Mouse (Mus musculus) myocyte (in vitro differentiated cells): ENCODE results near the gene P3h2. TPM values are rescaled to one million over a fixed set of nuclear protein-coding genes. Genes with fewer than 3 reads are reported as not detected.

Experiments used
- H3K27me3 ChIP-seq: one replicate; pipeline ENCODE4 v1.6.1; 2011; ENCODE audit not compliant: control insufficient read depth, insufficient read depth, insufficient read length
- H3K36me3 ChIP-seq: one replicate; pipeline ENCODE4 v1.6.1; 2011; ENCODE audit not compliant: control insufficient read depth, insufficient read depth
- H3K4me2 ChIP-seq: one replicate; pipeline ENCODE4 v1.6.1; 2011; ENCODE audit warnings: low read depth, control low read depth
- H3K4me3 ChIP-seq: one replicate; pipeline ENCODE4 v1.5.1; 2011; ENCODE audit warnings: mild to moderate bottlenecking, control low read depth, moderate library complexity
- H3K79me2 ChIP-seq: one replicate; pipeline ENCODE4 v1.6.1; 2011; ENCODE audit not compliant: control insufficient read depth, insufficient read depth
- H3ac ChIP-seq: one replicate; pipeline ENCODE4 v1.6.1; 2011; ENCODE audit not compliant: control insufficient read depth, insufficient read length
- CEBPB ChIP-seq: IDR thresholded peaks from 2 replicates; pipeline ENCODE4 v1.6.1; 2011; ENCODE audit warnings: mild to moderate bottlenecking, moderate library complexity; ENCODE audit not compliant: poor library complexity, insufficient read depth, severe bottlenecking
- E2F4 ChIP-seq: IDR thresholded peaks from one replicate; pipeline ENCODE4 v1.6.1; 2011; ENCODE audit warnings: mild to moderate bottlenecking, control low read depth, moderate library complexity; ENCODE audit not compliant: insufficient read depth
- MAX ChIP-seq: IDR thresholded peaks from one replicate; pipeline ENCODE4 v1.6.1; 2011; ENCODE audit warnings: low read depth, mild to moderate bottlenecking, control low read depth
- MYOD1 ChIP-seq, 3 experiments: IDR thresholded peaks; one replicate each; pipeline ENCODE4 v1.6.1; 2011; ENCODE audit warnings: control low read depth in 2 of 3, low read depth in 2 of 3, mild to moderate bottlenecking in 2 of 3, moderate library complexity in 1 of 3; ENCODE audit not compliant: insufficient read length in 2 of 3, control insufficient read depth in 1 of 3
- MYOG ChIP-seq, 3 experiments: IDR thresholded peaks; one replicate each; pipeline ENCODE4 v1.6.1; 2011; ENCODE audit warnings: control low read depth in 2 of 3, low read depth in 2 of 3, mild to moderate bottlenecking in 2 of 3; ENCODE audit not compliant: insufficient read length in 2 of 3, control insufficient read depth in 1 of 3, insufficient read depth in 1 of 3
- POLR2A ChIP-seq: IDR thresholded peaks from one replicate; pipeline ENCODE4 v1.6.1; 2011; ENCODE audit warnings: low read depth, mild to moderate bottlenecking, control low read depth, moderate library complexity; ENCODE audit not compliant: insufficient read length
- POLR2AphosphoS2 ChIP-seq: IDR thresholded peaks from one replicate; pipeline ENCODE4 v1.6.1; 2011; ENCODE audit warnings: low read depth, control low read depth; ENCODE audit not compliant: insufficient read length
- REST ChIP-seq: IDR thresholded peaks from one replicate; pipeline ENCODE4 v1.6.1; 2011; ENCODE audit warnings: mild to moderate bottlenecking, control low read depth, moderate library complexity; ENCODE audit not compliant: insufficient read depth, insufficient read length
- SRF ChIP-seq: IDR thresholded peaks from one replicate; pipeline ENCODE4 v1.6.1; 2011; ENCODE audit warnings: low read depth; ENCODE audit not compliant: control insufficient read depth, insufficient read length
- TCF12 ChIP-seq: IDR thresholded peaks from one replicate; pipeline ENCODE4 v1.6.1; 2011; ENCODE audit warnings: mild to moderate bottlenecking, control low read depth; ENCODE audit not compliant: poor library complexity, insufficient read depth, severe bottlenecking
- TCF3 ChIP-seq: IDR thresholded peaks from one replicate; pipeline ENCODE4 v1.6.1; 2011; ENCODE audit warnings: low read depth, control low read depth; ENCODE audit not compliant: insufficient read length
- USF1 ChIP-seq: IDR thresholded peaks from one replicate; pipeline ENCODE4 v1.6.1; 2011; ENCODE audit warnings: low read depth, mild to moderate bottlenecking, control low read depth, moderate library complexity
- polyA plus RNA-seq: library from polyadenylated mRNA; unstranded; fragments of >200 nt; fragmentation: generic; extraction: Trizol; gene quantifications from one replicate; pipeline ENCODE4 v1.2.1, GENCODE M21; 2012; ENCODE audit warnings: missing spikeins

Gene P3h2
- polyA plus RNA-seq, 1 experiment = 0.88 TPM

DNA sequence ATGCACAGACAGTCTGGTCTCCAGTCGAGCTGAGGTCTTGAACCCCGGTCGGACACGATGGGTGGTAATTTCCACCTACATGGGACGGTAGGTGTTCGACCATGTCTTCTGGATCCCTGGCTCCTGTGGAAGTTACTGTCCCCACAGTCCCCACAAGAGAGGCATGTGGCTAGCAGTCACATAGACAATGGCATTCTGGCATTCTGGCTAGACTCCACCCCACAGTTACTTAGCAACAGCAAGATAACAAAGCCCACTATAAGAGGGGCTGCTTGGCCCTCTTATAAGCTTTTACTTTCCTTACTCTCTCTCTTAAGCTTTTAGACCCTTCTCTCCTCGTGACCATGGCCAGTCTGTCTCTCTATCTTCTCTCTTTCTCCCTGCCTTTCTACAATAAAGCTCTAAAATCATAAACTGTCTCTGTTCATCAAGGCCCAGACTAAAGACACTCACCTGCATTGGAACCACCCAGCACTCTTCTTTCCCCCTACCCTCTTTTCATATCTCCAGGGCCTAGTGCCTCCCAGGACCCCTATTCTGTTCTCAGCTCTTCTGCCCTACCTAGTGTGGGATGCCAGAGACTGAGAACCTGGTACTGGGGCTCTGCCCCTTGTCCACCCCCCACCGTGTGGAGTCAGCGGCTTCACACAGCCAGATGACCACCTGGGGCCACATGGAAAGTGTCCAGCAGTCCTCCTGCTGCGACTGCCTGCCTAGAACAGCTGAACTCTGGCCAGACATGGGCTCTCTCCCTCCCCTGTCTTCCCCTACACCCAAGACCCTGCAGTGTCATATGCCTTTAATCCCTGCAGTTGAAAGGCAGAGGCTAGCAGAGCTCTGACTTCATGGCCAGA is 28.1 kb downstream of the P3h2 start:
- no peak for TF ChIP-seq CEBPB
- Histone ChIP-seq H3K27me3 (no peaks in the 10 kb centered on the region), H3K36me3 (no peaks in the 10 kb centered on the region), H3ac (no peak overlapping the region), H3K4me3 (no peak overlapping the region), H3K4me2 (no peak overlapping the region), H3K79me2 (no peaks in the 10 kb centered on the region)

DNA sequence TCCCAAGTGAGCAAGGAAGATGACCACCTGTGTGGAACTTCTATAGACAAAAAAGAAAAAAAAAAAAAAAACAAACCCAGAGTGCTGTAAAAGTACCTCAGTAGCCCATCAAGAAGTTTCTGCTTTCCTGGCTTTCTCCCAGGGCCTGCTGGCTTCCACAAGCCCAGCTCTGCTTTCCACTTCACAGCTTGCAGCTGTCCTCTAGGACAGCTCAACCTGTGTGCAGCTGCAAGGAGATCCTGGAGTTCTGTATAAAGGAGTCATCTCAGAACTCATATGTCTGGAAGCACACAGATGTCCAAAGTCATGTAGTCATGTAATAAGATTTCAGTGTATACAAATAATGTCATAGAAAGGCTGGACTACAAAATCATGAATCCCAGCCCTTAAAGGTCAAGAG is 30.5 kb downstream of the P3h2 start:
- no peaks in the 10 kb centered on the region for H3K27me3 ChIP-seq
- H3K36me3 ChIP-seq = no peaks in the 10 kb centered on the region
- H3K79me2 ChIP-seq = no peaks in the 10 kb centered on the region
- no peak overlapping the region for H3K4me2 ChIP-seq
- H3ac ChIP-seq = no peak overlapping the region
- TF ChIP-seq TCF12 (no peak), USF1 (no peak), MYOD1 (IDR thresholded peaks at IDR 0.05; ENCODE audit: control insufficient read depth in 1 of 3, insufficient read length in 2 of 3, low read depth in 2 of 3) (no peak), MYOG (IDR thresholded peaks at IDR 0.05; ENCODE audit: control insufficient read depth in 1 of 3, insufficient read depth in 1 of 3, insufficient read length in 2 of 3, low read depth in 2 of 3) (peak in 1 of 3 experiments; percentile 38)
- no peak overlapping the region for H3K4me3 ChIP-seq

DNA sequence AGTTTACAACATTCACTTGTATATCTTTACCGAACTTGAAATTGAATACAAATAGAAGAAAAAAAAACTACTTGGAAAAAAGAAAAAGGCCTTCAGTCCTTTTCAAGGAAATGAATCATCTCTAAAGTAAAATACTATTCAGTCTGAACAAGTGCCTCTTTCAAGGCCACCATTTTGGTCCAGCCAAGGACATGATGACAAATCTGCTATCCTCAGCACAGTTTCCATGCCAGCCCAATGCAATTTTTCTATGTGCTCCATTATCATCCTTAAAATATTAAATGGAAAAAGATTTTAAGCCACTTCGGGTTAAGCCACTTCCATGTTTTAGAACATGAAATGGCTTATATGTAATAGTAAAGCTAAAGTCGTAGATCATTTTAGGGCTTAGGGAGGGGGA is 35.2 kb downstream of the P3h2 start:
- Histone ChIP-seq H3K79me2 (no peaks in the 10 kb centered on the region), H3K4me2 (no peak overlapping the region), H3K4me3 (no peak overlapping the region), H3ac (no peak overlapping the region), H3K27me3 (no peaks in the 10 kb centered on the region), H3K36me3 (no peaks in the 10 kb centered on the region)
- TF ChIP-seq MAX (no peak), TCF12 (no peak), TCF3 (no peak), POLR2A (no peak), USF1 (no peak), REST (no peak), CEBPB (no peak), E2F4 (no peak), MYOD1 (IDR thresholded peaks at IDR 0.05; ENCODE audit: control insufficient read depth in 1 of 3, insufficient read length in 2 of 3, low read depth in 2 of 3) (no peak), SRF (no peak), MYOG (IDR thresholded peaks at IDR 0.05; ENCODE audit: control insufficient read depth in 1 of 3, insufficient read depth in 1 of 3, insufficient read length in 2 of 3, low read depth in 2 of 3) (no peak), POLR2AphosphoS2 (no peak)

DNA sequence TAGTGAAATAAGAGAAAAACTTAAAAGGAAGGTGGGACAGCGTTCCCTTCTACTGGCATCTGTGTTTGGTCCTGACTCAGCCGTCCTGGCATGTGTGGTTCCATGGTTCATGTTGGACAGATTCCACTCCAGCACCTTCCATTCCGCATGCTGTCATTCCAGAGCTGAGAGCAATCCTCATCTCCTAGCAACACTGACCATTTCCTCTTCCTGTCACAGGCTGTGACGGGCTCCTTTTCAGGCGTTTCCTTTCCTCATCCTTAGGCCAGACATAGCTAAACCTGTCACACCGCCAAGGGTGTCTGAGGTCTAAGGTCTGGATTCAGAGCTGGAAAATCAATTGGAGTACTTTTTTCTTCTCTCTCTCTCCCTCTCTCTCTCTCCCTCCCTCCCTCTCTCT is 40.5 kb downstream of the P3h2 start:
- Histone ChIP-seq H3K36me3 (no peaks in the 10 kb centered on the region), H3K4me3 (no peak overlapping the region), H3ac (no peak overlapping the region), H3K79me2 (no peaks in the 10 kb centered on the region), H3K4me2 (peak overlapping the region; percentile 31), H3K27me3 (no peaks in the 10 kb centered on the region)
- no peak for TF ChIP-seq USF1
- TF ChIP-seq TCF3 = no peak
- TF ChIP-seq E2F4 = no peak
- TF ChIP-seq MAX = no peak
- no peak for TF ChIP-seq REST
- no peak for TF ChIP-seq POLR2AphosphoS2
- no peak for TF ChIP-seq CEBPB
- no peak for TF ChIP-seq MYOD1 (IDR thresholded peaks at IDR 0.05; ENCODE audit: control insufficient read depth in 1 of 3, insufficient read length in 2 of 3, low read depth in 2 of 3)
- TF ChIP-seq MYOG (IDR thresholded peaks at IDR 0.05; ENCODE audit: control insufficient read depth in 1 of 3, insufficient read depth in 1 of 3, insufficient read length in 2 of 3, low read depth in 2 of 3) = no peak
- TF ChIP-seq TCF12 = no peak
- no peak for TF ChIP-seq POLR2A
- no peak for TF ChIP-seq SRF

DNA sequence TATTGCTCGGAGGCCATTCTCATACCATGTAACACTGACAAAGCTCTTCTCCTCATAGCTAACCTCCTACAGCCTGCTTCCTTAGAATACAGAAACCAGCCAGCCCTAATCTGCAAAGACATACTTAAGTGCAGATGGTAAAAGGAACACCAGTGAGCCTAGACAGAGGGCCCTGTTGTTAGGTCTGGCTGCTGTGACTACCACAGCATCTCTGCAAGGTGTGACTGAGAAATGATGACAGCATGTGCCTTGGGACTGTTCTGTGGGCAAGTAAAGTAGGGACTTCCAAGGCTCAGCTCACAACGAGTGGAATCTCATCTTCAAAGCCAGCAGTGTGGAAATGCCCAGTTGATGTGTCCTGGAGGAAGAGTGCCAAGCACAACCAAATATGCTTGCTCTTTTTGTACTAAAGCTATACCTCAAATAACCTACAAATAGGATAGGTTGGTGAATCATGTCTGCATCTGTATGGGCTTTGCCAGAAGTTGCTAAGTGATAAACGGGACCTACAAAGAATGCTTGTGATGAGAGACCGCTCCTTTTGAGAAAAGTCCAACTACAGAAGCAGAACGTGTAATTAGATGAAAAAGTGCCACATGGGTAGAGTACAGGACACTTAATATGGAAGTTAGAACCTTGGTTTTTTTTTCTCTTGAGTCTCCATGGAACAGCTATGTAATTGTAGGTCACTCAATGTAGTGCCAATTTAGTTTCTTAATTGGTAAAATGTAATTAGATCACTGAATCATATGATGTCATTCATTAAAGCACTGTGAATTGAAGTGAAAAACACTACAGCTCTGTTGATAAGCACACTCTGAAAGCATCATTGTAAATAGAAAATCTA is 45.1 kb downstream of the P3h2 start:
- TF ChIP-seq MYOD1 (IDR thresholded peaks at IDR 0.05; ENCODE audit: control insufficient read depth in 1 of 3, insufficient read length in 2 of 3, low read depth in 2 of 3) = no peak
- no peak for TF ChIP-seq POLR2A
- Histone ChIP-seq H3ac (no peak overlapping the region), H3K27me3 (no peaks in the 10 kb centered on the region), H3K36me3 (no peaks in the 10 kb centered on the region), H3K79me2 (no peaks in the 10 kb centered on the region), H3K4me2 (no peak overlapping the region), H3K4me3 (no peak overlapping the region)
